Mouse (Mus musculus): ENCODE data around the gene Nectin1. TPM values are rescaled to one million over a fixed set of nuclear protein-coding genes. Genes with fewer than 3 reads are reported as not detected.

Gene Nectin1
- polyA plus RNA-seq (2015; fragmentation: Nextera tagmentation; extraction: Ambion mirVana): 3.7 and 3.9 TPM in 2 replicates

- Histone ChIP-seq H3K27ac (peak within 1 kb of the TSS; percentile 86), H3K9me3 (replicated peaks; ENCODE audit: low read length) (no peaks in the 10 kb centered on the region), H3K36me3 (ENCODE audit: insufficient read depth, low read length) (no peaks in the 10 kb centered on the region), H3K4me1 (replicated peaks; ENCODE audit: insufficient read depth, low read length) (peaks cover 18% of the 10 kb centered on the region; the same call in 1 of the 2 replicates), H3K4me2 (ENCODE audit: low read length) (peak within 1 kb of the TSS; percentile 99), H3K4me3 (replicated peaks; ENCODE audit: low read depth, low read length) (peak within 1 kb of the TSS; percentile 82), H3K27me3 (ENCODE audit: insufficient read depth, low read length) (no peaks in the 10 kb centered on the region), H3K9ac (ENCODE audit: low read depth, low read length) (peak within 1 kb of the TSS; percentile 81)
- WGBS: under 1% methylated on average over 46 of the region's 51 CpGs
- DNase-seq (ENCODE audit: low spot score) (peak; percentile 95), ATAC-seq (replicated peaks; ENCODE audit: low FRiP score, low read depth) (peak; percentile 86)
- peak; percentile 92 for TF ChIP-seq CTCF (IDR thresholded peaks at IDR 0.05; ENCODE audit: low read depth)
Measured at GRCm38 (mm10) chr9:43743647-43744137, at the start of gene Nectin1. Gene Nectin1 (plus strand): TSS chr9:43743984.

GRCm38 (mm10) chr9:43698080-43698712, 45.6 kb upstream of the Nectin1 start:
- no peak overlapping the region for H3K4me3 ChIP-seq (replicated peaks; ENCODE audit: low read depth, low read length)
- 15% methylated on average over 8 of the region's 8 CpGs for whole genome bisulfite sequencing
- TF ChIP-seq CTCF (IDR thresholded peaks at IDR 0.05; ENCODE audit: low read depth): peak; percentile 52
- no peaks in the 10 kb centered on the region for H3K9me3 ChIP-seq (replicated peaks; ENCODE audit: low read length)
- no peaks in the 10 kb centered on the region for H3K36me3 ChIP-seq (ENCODE audit: insufficient read depth, low read length)
- H3K9ac ChIP-seq (ENCODE audit: low read depth, low read length): no peak overlapping the region
- ATAC-seq (replicated peaks; ENCODE audit: low FRiP score, low read depth) (peak; percentile 68), DNase-seq (ENCODE audit: low spot score) (peak; percentile 92)
- H3K4me1 ChIP-seq (replicated peaks; ENCODE audit: insufficient read depth, low read length): no peaks in the 10 kb centered on the region
- no peak overlapping the region for H3K27ac ChIP-seq
- H3K4me2 ChIP-seq (ENCODE audit: low read length): no peak overlapping the region
- no peaks in the 10 kb centered on the region for H3K27me3 ChIP-seq (ENCODE audit: insufficient read depth, low read length)

- no peak for TF ChIP-seq CTCF (IDR thresholded peaks at IDR 0.05; ENCODE audit: low read depth)
- no peaks in the 10 kb centered on the region for H3K9me3 ChIP-seq (replicated peaks; ENCODE audit: low read length)
- no peaks in the 10 kb centered on the region for H3K36me3 ChIP-seq (ENCODE audit: insufficient read depth, low read length)
- ATAC-seq (replicated peaks; ENCODE audit: low FRiP score, low read depth): no peak
- H3K4me1 ChIP-seq (replicated peaks; ENCODE audit: insufficient read depth, low read length): no peaks in the 10 kb centered on the region
- no peaks in the 10 kb centered on the region for H3K27me3 ChIP-seq (ENCODE audit: insufficient read depth, low read length)
- no peak overlapping the region for H3K4me3 ChIP-seq (replicated peaks; ENCODE audit: low read depth, low read length)
- no peak overlapping the region for H3K9ac ChIP-seq (ENCODE audit: low read depth, low read length)
- WGBS: 87% methylated on average over 10 of the region's 10 CpGs
- no peak for DNase-seq (ENCODE audit: low spot score)
- H3K4me2 ChIP-seq (ENCODE audit: low read length): no peak overlapping the region
- no peak overlapping the region for H3K27ac ChIP-seq
Measured at GRCm38 (mm10) chr9:43698841-43699240, 44.9 kb upstream of the Nectin1 start.

- Histone ChIP-seq H3K27ac (no peak overlapping the region), H3K9ac (ENCODE audit: low read depth, low read length) (no peak overlapping the region), H3K4me1 (replicated peaks; ENCODE audit: insufficient read depth, low read length) (no peaks in the 10 kb centered on the region), H3K9me3 (replicated peaks; ENCODE audit: low read length) (no peaks in the 10 kb centered on the region), H3K27me3 (ENCODE audit: insufficient read depth, low read length) (no peaks in the 10 kb centered on the region), H3K4me2 (ENCODE audit: low read length) (no peak overlapping the region), H3K4me3 (replicated peaks; ENCODE audit: low read depth, low read length) (no peak overlapping the region), H3K36me3 (ENCODE audit: insufficient read depth, low read length) (no peaks in the 10 kb centered on the region)
- 54% methylated on average over 11 of the region's 11 CpGs for WGBS
- ATAC-seq (replicated peaks; ENCODE audit: low FRiP score, low read depth) (no peak), DNase-seq (ENCODE audit: low spot score) (no peak)
- no peak for TF ChIP-seq CTCF (IDR thresholded peaks at IDR 0.05; ENCODE audit: low read depth)
Measured at GRCm38 (mm10) chr9:43699417-43700225, 44.2 kb upstream of the Nectin1 start.

- WGBS: 67% methylated on average over 3 of the region's 3 CpGs
- ATAC-seq (replicated peaks; ENCODE audit: low FRiP score, low read depth) (no peak), DNase-seq (ENCODE audit: low spot score) (no peak)
- Histone ChIP-seq H3K4me3 (replicated peaks; ENCODE audit: low read depth, low read length) (no peak overlapping the region), H3K4me1 (replicated peaks; ENCODE audit: insufficient read depth, low read length) (no peaks in the 10 kb centered on the region), H3K9me3 (replicated peaks; ENCODE audit: low read length) (no peaks in the 10 kb centered on the region), H3K4me2 (ENCODE audit: low read length) (no peak overlapping the region), H3K36me3 (ENCODE audit: insufficient read depth, low read length) (no peaks in the 10 kb centered on the region), H3K9ac (ENCODE audit: low read depth, low read length) (no peak overlapping the region), H3K27ac (no peak overlapping the region), H3K27me3 (ENCODE audit: insufficient read depth, low read length) (no peaks in the 10 kb centered on the region)
- no peak for TF ChIP-seq CTCF (IDR thresholded peaks at IDR 0.05; ENCODE audit: low read depth)
Measured at GRCm38 (mm10) chr9:43700226-43700579, 43.6 kb upstream of the Nectin1 start.

GRCm38 (mm10) chr9:43701748-43702147, 42.0 kb upstream of the Nectin1 start:
- no peak overlapping the region for H3K4me2 ChIP-seq (ENCODE audit: low read length)
- no peak for TF ChIP-seq CTCF (IDR thresholded peaks at IDR 0.05; ENCODE audit: low read depth)
- no peak for DNase-seq (ENCODE audit: low spot score)
- no peaks in the 10 kb centered on the region for H3K9me3 ChIP-seq (replicated peaks; ENCODE audit: low read length)
- H3K36me3 ChIP-seq (ENCODE audit: insufficient read depth, low read length): no peaks in the 10 kb centered on the region
- no peaks in the 10 kb centered on the region for H3K27me3 ChIP-seq (ENCODE audit: insufficient read depth, low read length)
- no peak overlapping the region for H3K27ac ChIP-seq
- no peak overlapping the region for H3K9ac ChIP-seq (ENCODE audit: low read depth, low read length)
- ATAC-seq (replicated peaks; ENCODE audit: low FRiP score, low read depth): no peak
- no peaks in the 10 kb centered on the region for H3K4me1 ChIP-seq (replicated peaks; ENCODE audit: insufficient read depth, low read length)
- no peak overlapping the region for H3K4me3 ChIP-seq (replicated peaks; ENCODE audit: low read depth, low read length)

Data from kidney, postnatal 0 days (tissue).